Mouse (Mus musculus) erythroblast, embryonic 14.5 days (primary cell): Measurements from ENCODE around the gene Pdcd4.

ENCODE experiments used
- GATA1 ChIP-seq: IDR thresholded peaks from 2 replicates; pipeline ENCODE4 v1.6.1; 2012; ENCODE audit warnings: low read length, inconsistent platforms, mixed read lengths
- TAL1 ChIP-seq: IDR thresholded peaks from 3 replicates; pipeline ENCODE4 v1.6.1; 2012; ENCODE audit warnings: low read length, inconsistent platforms, mixed read lengths

- no peak for TF ChIP-seq GATA1
- TF ChIP-seq TAL1, result no peak
Observed at GRCm38 (mm10) chr19:53868125-53868524, 23.9 kb upstream of the Pdcd4 start.
